Mouse (Mus musculus): Measurements from ENCODE around the gene Vmn2r104. TPM values are rescaled to one million over a fixed set of nuclear protein-coding genes. Genes with fewer than 3 reads are reported as not detected.

Gene Vmn2r104
- not detected in 2 replicates for polyA plus RNA-seq (2015; fragmentation: Nextera tagmentation; extraction: Ambion mirVana)

DNA sequence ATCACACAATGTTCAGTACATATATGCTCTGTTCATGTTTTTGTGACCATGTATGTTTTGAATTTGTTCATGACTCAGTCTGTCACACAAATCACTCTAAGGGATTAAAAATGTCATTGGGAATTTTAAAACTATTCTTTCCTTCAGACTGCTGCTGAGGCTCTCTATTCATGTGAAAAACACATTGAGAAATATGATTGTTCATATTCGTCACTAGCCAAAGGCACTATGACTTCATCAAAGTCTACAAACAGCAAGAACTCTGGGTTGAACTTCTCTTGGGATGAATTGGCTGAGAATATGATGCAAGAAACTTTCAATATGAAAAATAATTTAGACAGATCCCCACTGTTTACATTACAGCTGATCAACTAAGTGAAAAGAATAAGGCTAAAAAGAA, at the start of gene Vmn2r104:
Vmn2r104 (minus strand) TSS at position 101 of the 400 bp plus-strand sequence.

Other genes with a start within 250 kb of the Vmn2r104 start
- not detected in 2 replicates for gene Fpr-rs7, start 65.9 kb upstream of the Vmn2r104 start, polyA plus RNA-seq (2015; fragmentation: Nextera tagmentation; extraction: Ambion mirVana)
- not detected in 2 replicates for gene Fpr-rs6, start 134.8 kb upstream of the Vmn2r104 start, polyA plus RNA-seq (2015; fragmentation: Nextera tagmentation; extraction: Ambion mirVana)
- gene Vmn2r105, start 186.7 kb upstream of the Vmn2r104 start, polyA plus RNA-seq (2015; fragmentation: Nextera tagmentation; extraction: Ambion mirVana): not detected in 2 replicates
- not detected in 2 replicates for gene Vmn2r106, start 237.2 kb upstream of the Vmn2r104 start, polyA plus RNA-seq (2015; fragmentation: Nextera tagmentation; extraction: Ambion mirVana)

Data from neural tube, postnatal 0 days (tissue).